Mouse (Mus musculus) ES-CJ7 (cell line): ENCODE measurements around the gene Clcc1.
"Not testable (repeated sequence)": the region's sequence is repeated elsewhere in the genome, so short reads cannot be mapped to it uniquely, and the experiment has no call there.

Experiments
- DNase-seq: peaks from one replicate; pipeline ENCODE4 v3.0.0; 2011; ENCODE audit warnings: low read depth, low spot score

Gene Clcc1

DNA sequence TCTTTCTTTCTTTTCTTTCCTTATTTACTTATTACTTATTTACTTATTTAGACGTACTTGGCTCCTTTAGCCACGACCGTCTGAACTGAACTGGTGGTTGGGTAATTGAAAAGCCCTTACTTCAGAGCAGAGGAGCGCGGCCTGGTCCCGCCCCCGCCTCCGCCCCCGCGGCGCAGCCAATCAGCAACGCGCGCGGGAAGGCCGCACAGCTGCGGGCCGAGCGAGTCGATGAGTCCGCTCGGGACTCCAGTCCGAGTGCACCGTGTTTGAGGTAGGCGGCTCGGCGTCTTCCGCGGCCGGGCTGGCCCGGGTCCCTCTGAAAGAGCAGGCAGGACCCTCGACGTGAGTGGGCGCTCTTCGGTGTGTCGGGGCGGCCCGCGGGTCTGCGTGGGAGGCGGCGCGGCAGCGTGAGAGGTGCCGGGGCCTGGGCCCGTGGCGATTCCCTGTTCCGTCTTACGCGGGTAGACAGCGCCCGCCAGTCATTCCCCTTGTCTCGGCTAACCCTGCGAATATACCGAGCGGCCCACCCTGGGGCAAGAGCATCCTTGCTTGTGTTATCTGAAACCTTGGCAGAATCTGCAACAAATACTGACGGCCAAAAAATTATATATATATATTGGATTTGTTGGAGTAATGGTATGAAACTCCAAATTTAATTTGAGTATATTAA, at the start of gene Clcc1:
Gene Clcc1, plus strand, starts transcription at position 204 of the 670 bp plus-strand sequence.
- peak; percentile 92 for DNase-seq

DNA sequence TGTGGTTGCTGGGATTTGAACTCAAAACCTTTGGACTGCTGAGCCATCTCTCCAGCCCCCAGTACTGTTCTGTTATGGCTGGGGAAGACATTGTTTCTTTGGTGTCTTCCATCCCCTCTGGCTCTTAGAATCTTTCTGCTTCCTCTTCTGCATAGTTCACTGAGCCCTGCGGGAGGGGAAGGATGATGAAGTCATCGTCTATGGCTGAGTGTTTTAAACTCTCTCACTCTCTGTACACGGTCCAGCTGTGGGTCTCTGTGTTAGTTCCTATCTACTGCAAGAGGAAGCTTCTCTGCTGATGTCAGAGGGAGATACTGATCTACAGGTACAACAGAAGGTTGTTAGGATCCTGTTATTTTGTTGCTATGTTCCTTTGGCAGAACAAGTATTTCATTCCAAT, 44.8 kb upstream of the Clcc1 start:
- DNase-seq, result no peak

DNA sequence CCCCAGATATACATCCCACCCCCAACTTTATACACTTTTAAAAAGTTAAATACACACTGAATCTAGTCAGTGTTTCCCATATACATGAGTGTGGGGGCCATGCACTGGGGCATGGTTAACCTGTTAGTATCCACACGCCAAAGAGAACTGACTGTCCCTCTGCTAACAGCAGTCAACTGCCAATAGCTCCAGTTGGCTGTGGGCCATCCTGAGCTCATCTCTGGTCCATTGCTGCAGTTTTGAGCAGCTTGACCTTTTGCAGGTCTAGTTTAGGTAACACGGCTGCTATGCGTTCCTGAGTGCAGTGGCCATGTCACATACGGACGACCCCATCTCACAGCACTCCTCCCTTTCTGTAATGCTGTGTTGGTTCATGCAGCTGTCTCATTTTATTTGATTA, 19.0 kb upstream of the Clcc1 start:
- no peak for DNase-seq

DNA sequence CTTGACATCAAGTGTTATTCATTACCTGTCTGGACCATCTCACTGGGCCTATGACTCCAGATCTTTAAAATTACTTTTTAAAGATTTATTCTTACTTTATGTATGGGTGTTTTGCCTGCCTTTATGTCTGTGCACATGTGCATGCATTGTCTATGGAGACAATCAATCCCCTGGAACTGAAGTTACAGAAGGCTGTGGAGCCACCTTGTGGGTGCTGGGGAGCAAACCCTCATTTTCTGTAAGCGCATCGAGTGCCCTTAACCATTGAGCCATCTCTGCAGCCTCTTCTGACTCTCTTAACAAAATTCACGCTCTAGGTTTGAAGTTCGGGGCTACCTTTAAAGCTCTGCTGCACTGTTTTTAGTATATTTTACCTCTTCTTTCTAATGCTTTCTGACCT, 14.3 kb upstream of the Clcc1 start:
- DNase-seq, result peak; percentile 31

DNA sequence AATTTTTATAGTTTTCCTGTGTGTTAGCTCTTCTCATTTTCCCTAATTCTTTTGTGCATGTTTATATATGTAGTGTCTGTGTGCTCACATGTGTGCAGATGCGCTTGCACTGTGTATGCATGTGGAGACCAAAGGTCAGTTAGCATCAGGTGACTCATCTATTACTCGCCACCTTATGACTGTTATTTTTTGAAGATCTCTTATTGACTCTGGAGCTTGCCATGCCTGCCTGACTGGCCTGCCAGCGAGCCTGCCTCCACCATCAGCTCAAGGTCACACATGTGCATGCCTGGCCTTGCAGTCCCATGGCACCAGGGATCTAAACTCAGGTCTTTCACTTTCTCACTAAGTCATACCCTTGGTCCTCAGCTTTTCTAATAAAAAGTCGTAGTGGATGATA, 12.7 kb upstream of the Clcc1 start:
- DNase-seq, result no peak

DNA sequence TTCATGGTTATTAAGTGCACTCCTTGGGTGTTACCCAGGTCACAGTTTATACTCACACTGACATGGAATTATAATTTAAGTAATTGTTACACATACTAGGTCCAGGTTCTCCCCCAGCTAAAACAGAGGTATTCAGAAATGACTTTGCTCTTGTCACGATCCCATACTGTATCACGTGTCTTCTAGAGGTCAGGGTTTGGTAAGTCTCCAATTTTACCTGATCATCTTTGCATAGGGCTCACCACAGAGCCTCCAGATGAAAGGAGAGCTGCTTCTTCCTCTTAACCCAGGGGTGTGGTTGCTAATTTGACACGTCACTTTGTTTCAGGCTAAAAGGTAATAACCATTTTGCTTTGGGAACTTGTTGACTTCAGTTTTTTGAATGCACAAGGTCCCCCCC, 8.9 kb upstream of the Clcc1 start:
- DNase-seq, result no peak

DNA sequence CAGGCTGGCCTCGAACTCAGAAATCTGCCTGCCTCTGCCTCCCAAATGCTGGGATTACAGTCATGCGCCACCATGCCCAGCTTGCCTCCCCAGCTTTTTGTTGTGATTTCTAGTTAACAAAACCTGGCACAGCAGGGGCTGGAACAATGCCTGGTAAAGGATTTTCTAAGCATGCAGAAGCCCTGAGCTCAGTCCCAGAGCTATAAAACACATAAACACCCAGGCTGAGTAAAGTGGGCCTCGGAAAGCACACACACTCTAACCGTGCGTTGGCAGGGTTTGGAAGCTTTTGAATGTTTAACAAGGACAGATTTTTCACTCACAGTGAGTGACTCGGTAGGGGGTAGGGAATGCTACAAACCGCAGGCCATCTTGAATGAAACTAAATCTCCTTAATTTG, 7.7 kb upstream of the Clcc1 start:
- DNase-seq, result peak; percentile 47

DNA sequence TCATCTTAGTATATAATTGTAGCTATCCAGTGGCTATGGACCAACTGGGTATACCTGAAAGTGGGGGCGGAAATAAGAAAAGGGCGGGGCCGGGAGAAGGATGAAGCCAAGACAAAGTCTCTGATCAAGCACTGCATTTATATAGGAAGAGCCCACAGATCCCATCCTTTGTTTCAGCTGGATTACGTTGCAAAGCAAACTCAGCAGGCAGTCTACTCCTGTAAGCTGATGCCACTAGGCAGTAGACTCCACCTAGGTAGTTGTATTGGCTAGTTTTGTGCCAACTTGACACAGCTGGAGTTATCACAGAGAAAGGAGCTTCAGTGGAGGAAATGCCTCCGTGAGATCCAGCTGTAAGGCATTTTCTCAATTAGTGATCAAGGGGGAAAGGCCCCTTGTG, 6.0 kb upstream of the Clcc1 start:
- peak; percentile 68 for DNase-seq

DNA sequence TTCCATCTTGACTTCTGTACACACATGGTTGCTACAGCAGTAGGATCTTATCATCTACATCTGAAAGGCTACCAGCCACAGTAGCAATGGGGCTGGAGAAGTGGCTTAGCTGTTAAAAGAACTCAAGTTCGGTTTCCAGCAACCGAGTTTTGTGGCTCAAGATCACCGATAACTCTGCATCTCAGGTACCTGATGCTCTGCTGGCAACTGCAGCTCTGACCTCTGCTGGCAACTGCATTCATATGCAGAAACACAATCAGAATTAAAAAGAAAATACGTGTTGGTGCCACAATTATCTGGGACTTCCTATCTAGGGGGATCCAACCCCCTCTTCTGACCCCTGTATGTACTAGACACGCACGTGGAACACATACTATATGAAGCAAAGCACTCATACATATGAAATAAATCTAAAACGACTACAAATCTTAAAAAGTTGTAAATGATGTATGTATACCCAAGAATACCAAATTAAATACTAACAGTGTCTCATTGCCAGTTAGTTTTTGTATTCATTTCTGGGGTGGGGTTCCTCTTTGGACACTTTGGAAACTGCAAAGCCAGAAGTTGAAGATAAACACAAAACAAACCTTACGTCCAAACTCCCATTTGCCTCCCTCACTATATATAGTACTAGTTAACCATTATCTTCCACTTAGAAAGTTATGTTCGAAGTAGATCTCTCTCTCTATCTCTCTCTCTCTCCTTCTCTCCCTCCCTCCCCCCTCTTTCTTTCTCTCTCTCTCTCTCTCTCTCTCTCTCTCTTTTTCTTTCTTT, 659 bp upstream of the Clcc1 start:
- DNase-seq, result peak; percentile 62

DNA sequence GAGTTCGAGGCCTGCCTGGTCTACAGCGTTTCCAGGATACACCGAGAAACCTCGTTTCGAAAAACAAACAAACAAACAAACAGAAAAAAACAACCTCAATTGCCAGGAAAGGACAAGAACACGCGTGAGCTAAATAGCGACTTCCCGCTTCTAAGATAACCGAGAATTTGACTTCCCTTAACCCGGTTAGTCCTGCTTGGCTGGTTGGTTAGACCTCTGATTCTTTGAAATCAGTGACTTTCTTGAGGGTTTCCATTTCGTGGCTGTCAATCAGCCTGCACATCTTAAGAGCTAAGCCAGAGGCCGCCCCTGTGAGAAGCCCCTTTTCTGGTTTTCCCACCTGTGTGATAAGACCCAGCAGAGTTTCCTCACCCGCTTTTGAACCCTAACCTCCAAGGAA, 853 bp downstream of the Clcc1 start:
- DNase-seq, result no peak

DNA sequence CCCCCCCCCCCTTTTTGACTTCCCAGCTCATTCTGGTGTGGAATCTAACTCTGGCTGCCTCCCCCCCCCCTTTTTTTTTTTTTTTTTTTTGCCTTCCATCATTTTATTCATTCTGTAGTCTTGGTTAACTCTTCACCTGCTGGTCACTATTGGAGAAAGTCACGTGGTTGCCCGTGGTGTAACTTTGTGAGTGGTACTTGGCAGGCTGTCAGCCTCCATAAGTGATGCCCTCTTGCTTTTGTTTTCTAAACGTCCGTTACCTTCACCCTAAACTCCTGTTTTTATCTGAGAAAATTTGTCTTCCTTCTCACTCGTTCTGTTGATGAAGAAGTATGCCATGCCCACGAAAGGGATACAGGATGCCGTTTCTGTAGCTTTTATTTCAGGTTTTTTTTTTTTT, 1.8 kb downstream of the Clcc1 start:
- no peak for DNase-seq

DNA sequence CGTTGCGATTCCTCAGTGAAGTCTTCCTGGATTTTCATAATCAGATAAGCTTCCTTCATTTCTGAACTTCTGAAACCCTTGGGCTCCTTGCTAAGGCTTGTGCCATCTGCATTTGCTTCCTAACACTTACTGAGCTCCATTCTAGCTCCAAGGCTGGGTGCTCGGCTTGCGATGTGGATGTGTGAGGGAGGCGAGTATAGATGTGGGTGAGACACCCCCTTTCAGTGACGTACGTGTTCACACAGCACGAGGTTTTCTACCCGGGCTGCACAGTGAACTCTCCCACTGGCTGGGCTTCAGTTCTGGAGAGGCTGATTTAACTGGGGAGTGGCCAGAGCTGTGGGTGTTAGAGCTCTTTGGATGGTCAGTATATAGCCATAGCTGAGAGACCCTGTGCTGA, 4.9 kb downstream of the Clcc1 start:
- DNase-seq, result no peak

DNA sequence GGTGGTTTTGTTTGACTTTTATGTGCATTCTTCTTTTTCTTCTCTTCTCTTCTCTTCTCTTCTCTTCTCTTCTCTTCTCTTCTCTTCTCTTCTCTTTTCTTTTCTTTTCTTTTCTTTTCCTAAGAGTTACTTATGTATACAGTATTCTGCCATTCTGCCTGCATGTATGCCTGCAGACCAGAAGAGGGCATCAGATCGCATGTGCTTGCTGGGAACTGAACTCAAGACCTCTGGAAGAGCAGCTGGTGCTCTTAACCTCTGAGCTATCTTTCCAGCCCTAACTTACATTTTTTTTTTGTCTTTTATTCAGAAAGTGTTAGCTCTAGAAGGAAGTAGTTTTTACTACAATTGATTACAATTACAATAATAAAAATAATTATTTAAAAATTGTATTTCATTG, 7.2 kb downstream of the Clcc1 start:
- peak; percentile 41 for DNase-seq

DNA sequence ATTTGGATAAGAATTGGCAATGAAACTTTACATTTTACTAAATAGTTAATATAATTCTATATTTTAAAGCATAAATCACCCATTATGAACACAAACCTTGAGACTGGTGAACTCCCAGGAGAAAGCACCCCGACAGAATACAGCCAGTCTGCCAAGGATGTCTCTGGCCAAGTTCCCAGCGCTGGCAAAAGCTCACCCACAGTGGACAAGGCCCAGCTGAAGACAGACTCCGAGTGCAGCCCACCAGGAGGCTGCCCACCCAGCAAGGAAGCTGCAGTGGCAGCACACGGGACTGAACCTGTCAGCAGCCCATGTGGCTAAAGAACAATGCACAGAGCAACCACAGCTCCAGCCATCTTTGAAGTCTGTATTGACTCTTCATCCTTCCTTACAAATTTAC, 22.9 kb downstream of the Clcc1 start:
- DNase-seq, result no peak

DNA sequence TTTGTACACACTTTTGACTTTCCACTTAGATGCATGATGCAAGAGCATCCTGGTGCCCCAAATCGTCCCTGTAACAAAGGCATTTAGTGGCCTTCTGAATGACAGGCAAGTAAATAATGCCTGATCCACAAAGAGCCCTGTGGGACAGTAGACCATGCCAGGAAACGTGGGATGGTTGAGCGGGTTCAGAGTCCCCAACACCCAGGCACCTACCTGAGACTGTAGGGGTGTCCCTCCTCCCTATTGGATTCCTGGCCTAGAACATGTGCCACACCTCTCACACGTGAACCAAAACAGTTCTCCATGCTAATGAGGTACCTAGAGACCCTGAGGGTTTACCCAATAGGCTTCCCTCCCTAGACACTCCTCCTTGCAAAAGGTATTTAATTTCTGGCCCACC, 27.3 kb downstream of the Clcc1 start:
- DNase-seq, result no peak

DNA sequence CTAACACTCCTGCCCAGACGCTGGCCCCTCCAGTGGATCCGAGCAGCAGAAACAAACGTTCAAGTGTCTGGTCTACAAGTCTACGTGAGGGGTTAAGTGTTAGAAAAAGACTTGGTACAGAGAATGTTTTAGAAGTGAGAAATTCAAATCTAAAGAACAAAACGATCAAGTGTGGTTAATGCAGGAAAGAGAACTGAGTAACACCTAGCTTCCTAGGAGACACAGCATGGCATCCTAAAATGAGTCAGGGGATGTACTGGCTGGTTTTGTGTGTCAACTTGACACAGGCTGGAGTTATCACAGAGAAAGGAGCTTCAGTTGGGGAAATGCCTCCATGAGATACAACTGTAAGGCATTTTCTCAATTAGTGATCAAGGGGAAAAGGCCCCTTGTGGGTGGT, 29.9 kb downstream of the Clcc1 start:
- not testable (repeated sequence) for DNase-seq

DNA sequence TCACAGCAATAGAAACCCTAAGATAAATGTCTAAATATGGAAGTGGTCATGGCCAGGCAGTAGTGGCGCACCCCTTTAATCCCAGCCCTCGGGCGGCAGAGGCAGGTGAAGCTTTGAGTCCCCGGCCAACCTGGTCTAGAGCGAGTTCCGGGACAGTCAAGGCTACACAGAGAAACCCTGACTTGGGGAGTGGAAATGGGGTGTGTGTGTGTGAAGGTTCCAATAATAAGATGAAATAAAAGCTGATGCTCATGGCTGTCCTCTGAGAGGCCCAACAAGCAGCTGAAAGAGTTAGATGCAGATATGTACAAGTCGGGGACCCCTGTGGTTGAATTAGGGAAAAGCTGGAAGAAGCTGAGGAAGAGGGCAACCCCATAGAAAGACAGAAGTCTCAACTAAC, 32.0 kb downstream of the Clcc1 start:
- DNase-seq, result no peak

DNA sequence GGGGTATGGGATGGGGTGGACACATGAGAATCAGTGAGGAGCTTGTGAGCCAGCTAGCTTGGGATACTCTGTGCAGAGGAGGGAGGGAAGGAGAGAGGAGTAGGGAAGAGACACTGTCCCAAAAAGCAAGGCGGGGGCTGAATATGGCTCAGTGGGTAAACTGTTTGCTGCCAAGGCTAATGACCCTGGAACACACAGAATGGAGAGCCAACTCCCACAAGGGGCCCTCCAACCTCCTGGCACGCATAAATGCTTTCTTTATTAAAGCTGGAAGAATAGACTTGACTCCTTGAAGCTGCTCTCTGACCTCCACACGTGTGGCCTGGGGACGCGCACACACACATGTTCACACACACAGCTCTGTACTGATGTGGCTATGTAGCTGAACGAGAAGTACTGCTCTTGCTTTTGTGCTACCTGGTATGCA, 35.3 kb downstream of the Clcc1 start:
- DNase-seq, result no peak

DNA sequence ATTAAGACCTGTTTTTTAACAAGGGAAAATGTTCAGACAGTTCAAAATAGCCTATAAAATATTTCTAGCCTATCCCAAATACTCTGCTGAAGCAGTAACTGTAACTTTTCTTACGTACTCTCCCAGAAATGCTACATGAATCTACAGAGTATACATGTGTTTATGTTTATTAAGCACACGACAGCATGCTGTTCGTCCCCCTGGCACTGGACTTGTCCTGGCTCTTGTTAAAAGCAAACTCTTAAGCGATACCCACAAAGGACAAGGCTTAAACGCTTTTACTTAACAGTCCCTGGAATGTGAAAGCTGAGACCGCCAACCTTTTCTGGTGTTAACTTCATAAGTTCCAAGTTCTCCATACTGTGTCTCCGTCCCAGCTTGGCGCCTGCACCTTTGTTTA, 35.7 kb downstream of the Clcc1 start:
- DNase-seq, result no peak

DNA sequence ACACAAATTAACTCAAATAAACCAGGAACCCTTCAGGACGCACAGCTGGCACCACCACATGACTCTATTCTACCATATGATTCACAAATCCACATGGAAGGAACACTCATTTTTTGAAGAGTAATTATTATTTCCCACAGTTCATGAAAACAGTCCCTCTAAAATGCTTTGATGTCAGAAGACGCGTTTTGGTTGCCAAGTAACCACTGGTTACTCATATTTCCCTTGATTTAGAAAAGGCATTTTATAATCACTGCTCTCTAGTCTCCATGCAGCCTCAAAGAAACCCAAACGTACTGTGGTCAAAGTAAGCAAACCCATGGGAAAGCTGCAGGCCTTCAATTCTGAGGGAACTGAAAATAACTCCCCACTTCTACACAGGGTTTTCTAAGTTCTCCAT, 36.3 kb downstream of the Clcc1 start:
- DNase-seq, result no peak

DNA sequence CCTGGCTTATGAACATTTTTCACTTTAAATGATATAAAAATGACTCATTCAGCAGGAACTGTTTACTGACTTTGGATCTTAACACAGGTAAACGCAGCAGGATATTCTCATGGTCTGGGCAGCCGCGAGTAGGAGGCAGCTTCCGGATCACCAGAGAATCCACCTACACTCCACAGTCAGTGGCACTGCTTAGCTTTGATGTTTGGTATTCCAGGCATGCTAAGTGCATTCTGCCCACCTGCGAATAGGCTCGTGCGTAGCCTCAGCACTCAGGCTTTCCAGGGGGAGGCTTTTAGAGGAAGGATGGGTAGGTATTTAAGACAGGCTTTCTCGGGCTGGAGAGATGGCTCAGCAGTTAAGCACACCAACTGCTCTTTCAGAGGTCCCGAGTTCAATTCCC, 40.6 kb downstream of the Clcc1 start:
- DNase-seq, result no peak

DNA sequence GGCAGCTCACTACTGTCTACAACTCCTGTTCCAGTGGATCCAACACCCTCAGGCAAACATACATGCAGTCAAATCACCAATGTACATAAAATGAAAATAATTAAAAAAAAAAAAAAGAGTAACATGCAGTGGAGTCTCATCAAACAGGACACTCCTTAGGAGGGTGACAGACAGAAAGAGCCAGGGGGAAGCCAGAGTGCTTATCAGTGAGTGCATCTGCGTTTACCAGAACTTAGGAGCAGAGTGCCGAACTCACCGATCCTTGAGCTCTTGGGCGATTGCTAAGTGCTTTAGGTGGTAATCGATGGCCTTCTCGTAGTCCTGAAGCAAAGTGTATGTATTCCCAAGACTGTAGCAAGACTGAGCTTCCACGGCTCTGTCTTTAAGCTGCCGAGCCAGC, 44.9 kb downstream of the Clcc1 start:
- no peak for DNase-seq

DNA sequence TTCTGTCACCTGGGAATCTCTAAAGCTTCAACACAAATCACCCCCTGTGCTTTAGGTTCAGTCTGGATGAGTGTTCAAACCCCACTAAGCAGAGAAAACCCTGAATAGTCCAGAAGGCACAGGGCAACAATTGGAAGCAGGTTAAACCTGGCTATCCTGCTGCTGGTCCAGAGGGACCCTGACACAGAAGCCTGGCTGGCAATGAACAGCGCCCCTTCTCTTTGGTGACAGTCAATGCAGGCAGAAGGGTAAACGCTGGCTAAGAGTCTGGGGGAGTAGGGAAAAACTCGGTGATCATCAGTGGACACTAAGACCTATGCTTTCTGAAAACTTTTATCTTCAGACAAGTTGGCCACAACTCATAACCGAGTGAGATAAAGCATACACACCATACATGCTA, 46.1 kb downstream of the Clcc1 start:
- no peak for DNase-seq

DNA sequence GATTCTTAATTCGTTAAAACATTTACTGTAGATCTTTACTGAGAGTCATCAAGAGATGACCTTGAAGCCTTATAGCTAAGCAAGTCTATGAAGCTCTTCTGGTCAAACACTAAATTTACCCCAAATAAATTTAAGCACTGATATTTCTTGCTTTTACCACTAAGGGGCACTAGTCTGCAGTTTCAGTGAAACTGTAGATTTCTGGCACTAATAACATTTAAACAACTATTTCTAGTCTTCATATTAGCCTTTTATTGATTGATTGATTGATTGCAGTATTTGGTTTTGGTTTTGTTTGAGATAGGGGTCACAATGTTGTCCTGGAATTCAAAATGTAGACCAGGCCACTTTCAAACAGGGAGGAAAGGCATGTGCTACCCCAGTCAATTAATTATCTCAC, 47.5 kb downstream of the Clcc1 start:
- no peak for DNase-seq
